Mouse (Mus musculus) left cerebral cortex, adult 8-10 months (tissue): ENCODE measurements around the gene Pyroxd1. TPM values are rescaled to one million over a fixed set of nuclear protein-coding genes. Genes with fewer than 3 reads are reported as not detected.

ENCODE experiments used
- DNase-seq, 2 experiments: peaks; one replicate each; pipeline ENCODE4 v3.0.0; 2022; ENCODE audit warnings: low spot score in 2 of 2
- total RNA-seq, 4 experiments: library from RNA; stranded (reverse); gene quantifications; 2 replicates each; pipeline ENCODE4 v1.2.4; 2022

Pyroxd1 gene
- total RNA-seq, 4 experiments from 2014 or later, result 14.5 to 17.1 (median 15.5) TPM

GRCm38 (mm10) chr6:142369568-142369967 lies 24.1 kb downstream of the Pyroxd1 start:
- DNase-seq, result no peak

DNA sequence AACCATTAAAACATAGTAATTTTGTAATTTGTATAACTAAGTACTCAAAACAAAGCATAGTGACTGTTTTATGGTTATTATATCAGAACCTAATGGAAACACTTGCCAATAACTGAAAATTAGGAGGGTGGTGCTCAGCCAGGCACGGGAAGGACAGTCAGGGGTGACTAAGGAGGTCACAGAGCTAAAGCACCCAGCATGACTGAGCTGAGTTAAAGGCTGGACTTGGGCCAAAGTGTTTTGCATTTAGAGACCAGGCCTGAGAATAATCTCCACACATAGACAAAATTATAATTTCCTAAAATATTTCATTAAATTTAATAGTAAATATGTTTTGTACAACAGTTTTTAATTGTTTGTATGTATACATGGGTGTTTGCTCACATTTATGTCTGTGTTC lies 31.6 kb downstream of the Pyroxd1 start:
- no peak for DNase-seq

GRCm38 (mm10) chr6:142378576-142379330 lies 33.3 kb downstream of the Pyroxd1 start:
- DNase-seq, result no peak

- no peak for DNase-seq
These were observed 34.5 kb downstream of the Pyroxd1 start for GRCm38 (mm10) chr6:142379961-142380360.

GRCm38 (mm10) chr6:142381615-142382014 lies 36.2 kb downstream of the Pyroxd1 start:
- DNase-seq, result no peak

DNA sequence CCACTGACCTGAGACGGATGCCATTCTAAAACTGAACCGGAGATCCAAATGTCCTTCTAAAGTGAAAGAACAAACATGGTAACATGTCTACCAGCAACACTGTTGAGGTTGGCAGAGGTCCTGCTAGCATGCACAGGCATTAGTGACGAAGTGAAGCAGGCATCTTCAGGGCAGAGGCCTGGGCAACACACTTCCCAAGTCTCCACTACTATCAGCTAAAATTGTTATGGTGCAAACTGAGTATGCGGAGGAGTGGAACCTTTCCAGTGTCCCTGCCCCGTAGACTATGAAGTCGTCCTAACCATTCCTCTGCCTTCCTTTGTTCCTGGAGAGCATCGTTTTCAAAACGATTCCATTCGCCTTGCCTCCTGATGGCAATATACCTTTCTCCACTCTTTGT lies 39.1 kb downstream of the Pyroxd1 start:
- no peak for DNase-seq

- DNase-seq, result no peak
These were observed 41.0 kb downstream of the Pyroxd1 start for GRCm38 (mm10) chr6:142386285-142387010.

GRCm38 (mm10) chr6:142387011-142387754 lies 41.7 kb downstream of the Pyroxd1 start, which contains the start of the genes Recql and Golt1b:
Recql (minus strand) TSS chr6:142387087.
Golt1b (plus strand) TSS chr6:142387221.
- peak; percentile 97 to 98 for DNase-seq

- no peak for DNase-seq
These were observed 42.4 kb downstream of the Pyroxd1 start for GRCm38 (mm10) chr6:142387755-142388271.

GRCm38 (mm10) chr6:142389101-142389500 lies 43.6 kb downstream of the Pyroxd1 start:
- no peak for DNase-seq

DNA sequence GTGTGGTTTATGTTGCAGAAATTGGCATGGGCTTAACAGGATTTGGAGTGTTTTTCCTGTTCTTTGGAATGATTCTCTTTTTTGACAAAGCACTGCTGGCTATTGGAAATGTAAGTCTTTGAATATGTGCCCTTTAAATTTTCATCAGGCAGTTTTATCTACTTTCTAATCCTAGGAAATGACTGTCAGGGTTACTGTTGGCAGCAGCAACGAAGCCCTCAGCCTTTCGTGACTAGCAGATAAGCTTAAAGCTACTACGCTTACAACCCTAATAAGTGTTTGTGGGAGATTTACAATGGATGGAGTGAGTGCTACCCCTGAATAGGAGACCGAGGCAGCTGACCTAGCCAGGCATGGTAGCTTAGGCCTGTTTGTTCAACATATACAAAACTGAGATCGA lies 46.9 kb downstream of the Pyroxd1 start:
- no peak for DNase-seq

DNA sequence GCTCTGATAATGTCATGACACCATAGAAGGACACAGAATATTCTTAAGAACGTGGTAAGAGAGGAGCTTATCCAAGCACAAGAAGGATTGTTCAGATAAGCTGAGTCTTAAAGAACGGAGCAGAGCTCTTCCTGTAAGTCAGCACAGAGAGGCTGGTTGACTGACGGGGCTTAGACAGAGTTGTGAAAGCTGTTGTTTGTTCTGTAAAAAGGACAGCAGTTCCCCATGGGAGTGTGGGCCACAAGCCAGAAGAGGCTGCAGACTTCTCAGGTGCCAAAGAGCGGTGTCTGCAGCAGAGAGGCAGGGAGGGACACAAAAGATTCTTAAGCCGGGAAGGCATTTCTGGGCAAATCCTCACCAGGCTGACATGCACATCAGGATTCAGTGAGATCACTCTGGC lies 49.2 kb downstream of the Pyroxd1 start:
- DNase-seq, result no peak

- no peak for DNase-seq
These were observed 50.3 kb downstream of the Pyroxd1 start for GRCm38 (mm10) chr6:142395756-142396155.

- DNase-seq, result no peak
These were observed 65.7 kb downstream of the Pyroxd1 start for GRCm38 (mm10) chr6:142411140-142411539.

Other genes with a start within 250 kb of the Pyroxd1 start
- under 1 TPM in 1 of 4 experiments, not detected in 3; 1.00 TPM for gene Slco1a6, start 137.1 kb upstream of the Pyroxd1 start, total RNA-seq
- gene Iapp, start 47.2 kb upstream of the Pyroxd1 start, total RNA-seq, result not detected
- not detected for gene Slco1a5, start 22.7 kb upstream of the Pyroxd1 start, total RNA-seq
- gene Recql, start 41.4 kb downstream of the Pyroxd1 start, total RNA-seq, result 10 to 100 TPM; 18.4 to 30.5 (median 22.4) TPM
- 10 to 100 TPM; 31.1 to 33.6 (median 33.3) TPM for gene Golt1b, start 41.6 kb downstream of the Pyroxd1 start, total RNA-seq
- 1 to 10 TPM in 3 of 4 experiments, under 1 TPM in 1; 0.44 to 2.1 (median 1.4) TPM for gene Spx, start 67.8 kb downstream of the Pyroxd1 start, total RNA-seq
- gene Gys2, start 127.5 kb downstream of the Pyroxd1 start, total RNA-seq, result not detected
- gene Ldhb, start 162.3 kb downstream of the Pyroxd1 start, total RNA-seq, result 1,000 to 10,000 TPM in 1 of 4 experiments, 100 to 1,000 TPM in 3; 841 to 1,026 (median 936) TPM
- gene Kcnj8, start 226.0 kb downstream of the Pyroxd1 start, total RNA-seq, result 1 to 10 TPM; 2.1 to 2.7 (median 2.4) TPM